Mouse (Mus musculus) layer of hippocampus, adult 2 months (tissue): ENCODE data around the gene Zfp275. TPM values are rescaled to one million over a fixed set of nuclear protein-coding genes. Genes with fewer than 3 reads are reported as not detected.
"Not testable (repeated sequence)": the region's sequence is repeated elsewhere in the genome, so short reads cannot be mapped to it uniquely, and the experiment has no call there.

Source experiments
- DNase-seq, 2 experiments: peaks; one replicate each; pipeline ENCODE4 v3.0.0; 2022; ENCODE audit warnings: low spot score in 2 of 2
- H3K27ac ChIP-seq: fragments of 200-600 bp; 2 replicates; pipeline ENCODE4 v1.8.1; 2022
- H3K4me3 ChIP-seq: fragments of 200-600 bp; 2 replicates; pipeline ENCODE4 v1.8.1; 2022; ENCODE audit warnings: mild to moderate bottlenecking
- CTCF ChIP-seq: fragments of 200-600 bp; conservative IDR thresholded peaks from 2 replicates; pipeline ENCODE4 v1.8.1; 2022; ENCODE audit warnings: antibody characterized with exemption, mild to moderate bottlenecking, moderate library complexity
- long read RNA-seq, 2 experiments: library from polyadenylated mRNA; stranded (forward); transcript quantifications; one replicate each; pipeline ENCODE4 v2.0.0; 2021; ENCODE audit warnings: borderline mapping rate in 2 of 2
- total RNA-seq, 2 experiments: library from RNA; stranded (reverse); gene quantifications; 2 replicates each; pipeline ENCODE4 v1.2.3; 2021

Gene Zfp275
- total RNA-seq = 10 to 100 TPM; 11.0 to 11.9 TPM
- long read RNA-seq, experiment 1, partial matches to known transcripts = 5 of 7 reads
- long read RNA-seq, experiment 1, other reads (novel, unspliced or antisense) = 2 of 7 reads
- long read RNA-seq, experiment 2, partial matches to known transcripts = 0 of 5 reads
- long read RNA-seq, experiment 2, other reads (novel, unspliced or antisense) = 5 of 5 reads

GRCm38 (mm10) chrX:73342483-73342895 lies at the start of gene Zfp275:
Zfp275 (plus strand) TSS chrX:73342621.
- Histone ChIP-seq H3K4me3 (peak within 1 kb of the TSS; percentile 63), H3K27ac (peak within 1 kb of the TSS; percentile 75)
- peak; percentile 64 to 66 for DNase-seq
- TF ChIP-seq CTCF = no peak

GRCm38 (mm10) chrX:73292876-73293275 lies 49.5 kb upstream of the Zfp275 start, which contains the start of the genes Xlr5a and Xlr5c:
Xlr5a (minus strand) TSS chrX:73292976.
Xlr5c (minus strand) TSS chrX:73292976.
- not testable (repeated sequence) for DNase-seq, H3K27ac ChIP-seq, H3K4me3 ChIP-seq

GRCm38 (mm10) chrX:73295745-73296144 lies 46.7 kb upstream of the Zfp275 start:
- H3K4me3 ChIP-seq, DNase-seq, H3K27ac ChIP-seq: not testable (repeated sequence)

GRCm38 (mm10) chrX:73312522-73312921 lies 29.9 kb upstream of the Zfp275 start:
- peak; percentile 11 to 34 for DNase-seq

GRCm38 (mm10) chrX:73321029-73321428 lies 21.4 kb upstream of the Zfp275 start:
- H3K27ac ChIP-seq = no peak overlapping the region

More at GRCm38 (mm10) chrX:73312522-73312921, 29.9 kb upstream of the Zfp275 start:
- Histone ChIP-seq H3K27ac (no peak overlapping the region), H3K4me3 (no peak overlapping the region)
- peak; percentile 82 for TF ChIP-seq CTCF

GRCm38 (mm10) chrX:73327215-73327614 lies 15.2 kb upstream of the Zfp275 start:
- H3K4me3 ChIP-seq = no peak overlapping the region
- no peak overlapping the region for H3K27ac ChIP-seq
- no peak for TF ChIP-seq CTCF
- DNase-seq = no peak

More at GRCm38 (mm10) chrX:73321029-73321428, 21.4 kb upstream of the Zfp275 start:
- no peak overlapping the region for H3K4me3 ChIP-seq
- no peak for DNase-seq
- TF ChIP-seq CTCF = no peak

GRCm38 (mm10) chrX:73333548-73333947 lies 8.9 kb upstream of the Zfp275 start:
- no peak for DNase-seq
- no peak for TF ChIP-seq CTCF
- no peak overlapping the region for H3K4me3 ChIP-seq
- no peak overlapping the region for H3K27ac ChIP-seq

GRCm38 (mm10) chrX:73336740-73337139 lies 5.7 kb upstream of the Zfp275 start, which contains the start of gene Gm45015:
Gm45015 (minus strand) TSS chrX:73336840.
- no peak within 1 kb of the TSS for H3K27ac ChIP-seq
- no peak for DNase-seq
- no peak for TF ChIP-seq CTCF
- no peak within 1 kb of the TSS for H3K4me3 ChIP-seq

- TF ChIP-seq CTCF = no peak
These were observed 948 bp upstream of the Zfp275 start for GRCm38 (mm10) chrX:73341473-73341872.

GRCm38 (mm10) chrX:73342068-73342467 lies 353 bp upstream of the Zfp275 start:
- H3K27ac ChIP-seq = no peak overlapping the region
- peak overlapping the region; percentile 63 for H3K4me3 ChIP-seq
- DNase-seq = no peak
- TF ChIP-seq CTCF = no peak

More at GRCm38 (mm10) chrX:73341473-73341872, 948 bp upstream of the Zfp275 start:
- H3K27ac ChIP-seq = no peak overlapping the region
- H3K4me3 ChIP-seq = no peak overlapping the region
- DNase-seq = no peak

GRCm38 (mm10) chrX:73342941-73343735 lies 717 bp downstream of the Zfp275 start:
- no peak for TF ChIP-seq CTCF
- no peak for DNase-seq
- Histone ChIP-seq H3K4me3 (peak overlapping the region; percentile 63), H3K27ac (peak overlapping the region; percentile 75)

GRCm38 (mm10) chrX:73343802-73344201 lies 1.4 kb downstream of the Zfp275 start:
- H3K27ac ChIP-seq = no peak overlapping the region
- no peak overlapping the region for H3K4me3 ChIP-seq
- no peak for TF ChIP-seq CTCF
- no peak for DNase-seq

GRCm38 (mm10) chrX:73344346-73344745 lies 1.9 kb downstream of the Zfp275 start:
- H3K27ac ChIP-seq = no peak overlapping the region
- no peak for TF ChIP-seq CTCF
- no peak for DNase-seq
- no peak overlapping the region for H3K4me3 ChIP-seq

GRCm38 (mm10) chrX:73356163-73356562 lies 13.7 kb downstream of the Zfp275 start:
- TF ChIP-seq CTCF = no peak
- DNase-seq = no peak
- H3K27ac ChIP-seq = no peak overlapping the region
- H3K4me3 ChIP-seq = no peak overlapping the region
